Mouse (Mus musculus) retina, postnatal 7 days (tissue): ENCODE measurements around the gene Gli1.

ENCODE experiments used
- DNase-seq: peaks from one replicate; pipeline ENCODE4 v3.0.0-alpha.2; 2012; ENCODE audit warnings: low read depth, low spot score

The Gli1 gene

GRCm38 (mm10) chr10:127348957-127349356, 7.2 kb upstream of the Gli1 start:
- no peak for DNase-seq

- no peak for DNase-seq
Measured at GRCm38 (mm10) chr10:127346173-127346572, 4.4 kb upstream of the Gli1 start.

DNA sequence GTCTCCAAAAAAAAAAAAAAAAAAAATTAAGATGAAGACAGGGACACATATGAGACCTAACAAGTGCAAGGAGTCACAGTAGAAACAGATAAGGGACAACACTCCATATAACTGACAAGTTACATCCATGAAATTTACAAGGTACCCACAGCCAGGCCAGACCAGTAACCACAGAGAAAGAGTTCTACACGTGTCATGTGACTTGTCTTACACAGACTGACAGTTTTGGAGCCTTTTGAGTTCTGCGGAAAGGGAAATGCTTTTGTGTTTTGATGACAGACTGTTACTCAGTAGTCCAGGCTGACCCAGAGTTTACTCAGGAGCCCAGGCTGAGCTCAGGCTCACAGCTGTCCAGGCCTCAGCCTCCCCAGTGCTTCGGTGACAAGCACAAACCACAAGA, 1.3 kb upstream of the Gli1 start:
- DNase-seq, result no peak

- no peak for DNase-seq
Measured at GRCm38 (mm10) chr10:127341360-127341690, 449 bp downstream of the Gli1 start.

- DNase-seq, result no peak
Measured at GRCm38 (mm10) chr10:127340577-127341359, 1.0 kb downstream of the Gli1 start.

- no peak for DNase-seq
Measured at GRCm38 (mm10) chr10:127339683-127340576, 1.8 kb downstream of the Gli1 start.

GRCm38 (mm10) chr10:127338930-127339682, 2.7 kb downstream of the Gli1 start:
- DNase-seq, result peak; percentile 79

- no peak for DNase-seq
Measured at GRCm38 (mm10) chr10:127337536-127338099, 4.2 kb downstream of the Gli1 start.

GRCm38 (mm10) chr10:127336952-127337351, 4.8 kb downstream of the Gli1 start:
- DNase-seq, result no peak

DNA sequence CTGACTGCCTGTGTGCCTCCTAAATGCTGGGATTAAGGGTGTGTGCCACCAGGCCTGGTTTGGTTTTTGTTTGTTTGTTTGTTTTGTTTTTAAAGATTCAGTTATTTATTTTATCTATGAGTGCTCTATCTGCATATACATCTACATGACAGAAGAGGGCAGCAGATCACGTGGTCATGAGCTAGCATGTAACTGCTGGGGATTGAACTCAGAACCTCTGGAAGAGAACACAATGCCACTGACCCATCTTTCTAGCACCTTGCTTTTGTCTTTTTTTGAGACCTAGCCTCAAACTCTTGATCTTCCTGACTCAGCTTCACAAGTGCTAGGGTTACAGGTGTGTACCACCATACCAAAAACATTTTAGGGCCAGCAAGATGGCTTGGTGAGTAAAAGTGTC, 6.5 kb downstream of the Gli1 start:
- no peak for DNase-seq

DNA sequence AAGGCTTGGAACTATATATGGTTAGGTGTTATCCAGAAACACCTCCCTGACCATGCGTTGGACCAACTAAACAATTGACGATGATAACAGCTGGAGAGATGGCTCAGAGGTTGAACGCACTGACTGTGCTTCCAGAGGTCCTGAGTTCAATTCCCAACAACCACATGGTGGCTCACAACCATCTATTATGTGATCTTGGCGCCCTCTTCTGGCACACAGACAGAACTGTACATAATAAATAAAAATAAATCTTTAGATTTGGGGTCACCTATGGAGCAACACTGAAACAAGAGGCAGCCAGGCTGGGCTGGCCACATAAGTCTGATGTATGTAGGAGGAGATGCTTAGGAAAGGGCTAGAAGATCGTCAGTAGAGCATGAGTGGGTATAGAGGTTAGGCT, 8.6 kb downstream of the Gli1 start:
- DNase-seq, result no peak

- no peak for DNase-seq
Measured at GRCm38 (mm10) chr10:127332211-127332874, 9.4 kb downstream of the Gli1 start.

DNA sequence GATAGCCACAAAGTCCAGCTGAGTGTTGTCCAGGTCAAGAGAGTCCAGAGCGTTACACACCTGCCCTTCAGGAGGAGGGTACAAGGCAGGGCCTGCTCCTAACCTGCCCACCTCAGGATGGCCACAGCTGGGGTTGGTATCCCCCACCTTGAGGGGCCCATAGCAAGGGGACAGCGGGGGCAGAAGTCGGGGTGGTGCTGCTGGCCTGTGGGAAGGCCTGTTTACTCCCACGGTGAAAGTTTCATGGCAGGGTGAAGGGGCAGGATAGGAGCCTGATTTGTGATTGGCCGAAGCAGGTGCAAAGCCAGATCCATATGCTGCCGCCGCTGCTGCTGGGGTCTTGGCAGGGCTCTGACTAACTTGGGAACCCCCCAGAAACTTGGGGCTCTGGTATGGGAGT, 11.6 kb downstream of the Gli1 start:
- no peak for DNase-seq

DNA sequence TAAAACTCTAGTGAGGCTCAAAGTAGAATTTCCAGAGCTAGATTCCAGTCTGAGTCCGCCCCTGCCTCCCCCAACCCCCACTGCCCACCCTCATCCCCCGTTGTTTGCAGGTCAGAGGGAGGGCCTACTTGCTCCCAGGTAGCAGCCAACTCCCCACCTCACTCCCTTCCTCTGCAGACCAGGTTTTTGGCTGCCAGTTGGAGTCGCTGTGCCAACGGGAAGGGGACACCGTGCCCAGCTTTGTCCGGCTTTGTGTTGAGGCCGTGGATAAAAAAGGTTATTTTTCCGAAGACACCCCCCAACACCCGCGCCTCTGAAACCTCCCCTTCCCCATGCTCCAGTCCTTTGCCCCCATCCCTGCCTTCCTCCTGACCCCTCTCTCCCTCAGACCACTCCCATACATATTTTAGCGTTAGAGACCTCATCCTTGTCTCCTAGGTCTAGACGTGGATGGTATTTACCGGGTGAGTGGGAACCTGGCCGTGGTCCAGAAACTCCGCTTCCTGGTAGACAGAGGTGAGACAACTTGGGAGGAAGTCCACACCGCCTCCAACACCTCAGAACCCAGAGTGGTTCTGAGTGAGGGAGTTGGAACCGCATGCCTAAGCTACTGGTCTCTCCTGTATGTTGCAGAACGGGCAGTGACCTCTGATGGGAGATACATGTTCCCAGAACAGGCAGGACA, 14.2 kb downstream of the Gli1 start:
- DNase-seq, result no peak

DNA sequence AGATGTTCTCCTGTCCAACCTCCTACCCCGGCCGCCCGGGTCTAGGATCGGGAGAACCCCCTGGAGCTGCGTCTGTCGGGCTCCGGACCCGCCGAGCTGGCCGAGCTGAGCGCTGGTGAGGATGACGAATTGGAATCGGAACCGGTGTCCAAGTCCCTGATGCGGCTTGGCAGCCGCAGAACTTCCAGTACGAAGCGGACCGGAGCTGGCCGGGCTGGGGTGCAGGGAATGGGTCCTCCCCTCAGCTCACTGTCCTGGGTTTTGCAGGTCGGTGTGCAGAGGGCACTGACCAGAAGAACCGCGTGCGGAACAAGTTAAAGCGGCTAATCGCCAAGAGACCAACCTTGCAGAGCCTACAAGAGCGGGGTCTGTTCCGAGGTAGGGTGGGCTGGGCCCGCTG, 14.9 kb downstream of the Gli1 start:
- no peak for DNase-seq

DNA sequence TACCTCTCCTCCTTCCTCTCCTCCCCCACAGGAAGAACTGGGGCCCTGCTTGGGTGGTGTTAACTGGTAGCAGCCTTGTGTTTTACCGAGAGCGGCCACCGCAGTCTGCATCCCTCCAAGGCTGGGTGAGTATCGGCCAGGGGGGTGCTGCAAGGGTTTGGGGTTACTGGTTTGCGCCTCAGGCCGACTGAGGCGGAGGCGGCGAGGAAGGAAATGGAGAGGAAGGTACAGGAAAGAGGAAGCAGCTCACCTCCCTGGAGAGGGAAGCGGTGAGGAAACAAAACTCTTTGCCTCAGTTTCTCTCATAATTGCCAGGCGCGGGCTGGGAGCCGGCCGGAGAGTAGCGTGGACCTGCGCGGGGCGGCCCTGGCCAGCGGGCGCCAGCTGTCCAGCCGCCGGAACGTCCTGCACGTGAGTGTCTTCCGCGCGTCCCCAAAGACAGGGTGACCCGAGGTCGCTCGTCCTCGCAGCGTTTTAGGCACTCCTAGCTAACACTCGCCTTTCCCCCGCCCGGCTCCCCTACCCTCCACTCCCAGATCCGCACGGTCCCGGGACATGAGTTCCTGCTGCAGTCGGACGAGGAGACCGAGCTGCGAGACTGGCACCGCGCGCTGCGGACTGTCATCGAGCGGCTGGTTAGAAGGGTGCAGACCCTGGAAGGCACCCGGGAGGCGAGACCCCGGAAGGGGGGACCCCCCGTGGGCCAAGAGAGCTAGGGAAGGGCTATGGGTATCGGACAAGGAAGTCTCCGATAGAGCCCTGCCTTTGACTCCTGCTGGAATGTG, 15.6 kb downstream of the Gli1 start:
- DNase-seq, result no peak

DNA sequence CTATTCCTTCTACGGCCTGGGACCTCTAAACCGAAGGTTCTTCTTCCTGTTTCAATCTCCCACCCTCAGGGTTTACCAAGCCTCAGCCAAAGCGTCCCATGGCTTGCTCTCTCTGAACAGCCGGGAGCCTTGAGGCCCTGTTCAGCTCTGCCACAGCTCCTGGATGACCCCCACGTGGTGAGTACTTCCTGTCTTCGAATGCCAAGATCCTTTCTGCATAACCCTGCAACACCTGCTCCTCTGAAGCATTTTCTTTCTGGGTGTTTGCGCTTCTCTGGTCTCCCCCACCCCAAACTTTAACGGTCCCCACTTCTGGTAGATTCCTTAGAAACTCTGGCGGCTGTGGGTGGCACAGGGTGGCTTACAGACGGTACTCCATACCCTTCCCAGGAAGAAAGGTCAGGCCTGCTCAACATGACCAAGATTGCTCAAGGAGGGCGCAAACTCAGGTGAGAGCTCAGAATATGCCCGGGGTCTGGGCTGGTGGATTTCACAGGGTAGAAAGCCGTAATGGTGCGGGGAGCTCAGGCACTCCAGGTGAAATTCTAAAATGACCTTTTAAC, 16.2 kb downstream of the Gli1 start:
- DNase-seq, result no peak

DNA sequence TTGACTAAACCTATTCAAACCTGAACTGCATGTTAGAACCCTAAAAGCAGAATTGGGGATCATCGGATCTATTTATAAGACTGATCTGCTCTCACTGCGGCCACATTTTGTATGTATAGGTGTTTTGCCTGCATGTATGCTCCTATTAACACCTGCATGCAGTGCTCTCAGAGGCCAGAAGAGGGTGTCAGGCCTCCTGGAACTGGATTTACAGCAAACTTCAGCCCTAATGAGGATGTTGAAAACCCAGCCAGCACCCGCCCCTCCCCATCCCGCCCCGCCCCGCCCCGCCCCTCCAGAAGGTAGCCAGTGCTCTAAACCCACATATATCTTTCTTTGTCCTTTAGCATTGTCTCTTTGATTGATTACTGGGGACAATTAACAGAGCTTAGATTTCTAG, 17.3 kb downstream of the Gli1 start:
- DNase-seq, result no peak

GRCm38 (mm10) chr10:127323131-127323855, 18.5 kb downstream of the Gli1 start:
- no peak for DNase-seq
